Mouse (Mus musculus) embryonic facial prominence, embryonic 14.5 days (tissue): ENCODE results near the gene Med25. TPM values are rescaled to one million over a fixed set of nuclear protein-coding genes. Genes with fewer than 3 reads are reported as not detected.
"Not testable (repeated sequence)": the region's sequence is repeated elsewhere in the genome, so short reads cannot be mapped to it uniquely, and the experiment has no call there.

Experiments used
- ATAC-seq: fragments of 200-750 bp; cut with Nextera tagmentation; 2 replicates; pipeline ENCODE4 v1.8.0; 2017; ENCODE audit warnings: low read depth, moderate number of reproducible peaks, moderate TSS enrichment
- DNase-seq: peaks from one replicate; pipeline ENCODE4 v3.0.0-alpha.2; 2015; ENCODE audit warnings: low spot score
- H3K27ac ChIP-seq: fragments of 300-500 bp; sonication (generic); replicated peaks from 2 replicates; pipeline ENCODE4 v1.5.1; 2014; ENCODE audit warnings: low read depth, mild to moderate bottlenecking, low read length, moderate library complexity
- H3K27me3 ChIP-seq: fragments of 300-500 bp; sonication (generic); replicated peaks from 2 replicates; pipeline ENCODE4 v1.6.1; 2014; ENCODE audit warnings: low read length; ENCODE audit not compliant: control insufficient read depth, insufficient read depth
- H3K36me3 ChIP-seq: fragments of 300-500 bp; sonication (generic); 2 replicates; pipeline ENCODE4 v1.6.1; 2014; ENCODE audit warnings: low read length, mixed read lengths; ENCODE audit not compliant: control insufficient read depth, insufficient read depth
- H3K4me1 ChIP-seq: fragments of 300-500 bp; sonication (generic); 2 replicates; pipeline ENCODE4 v1.6.1; 2014; ENCODE audit warnings: antibody characterized with exemption, low read length; ENCODE audit not compliant: control insufficient read depth, insufficient read depth
- H3K4me2 ChIP-seq: fragments of 300-500 bp; sonication (generic); 2 replicates; pipeline ENCODE4 v1.6.1; 2014; ENCODE audit warnings: low read depth, mild to moderate bottlenecking, low read length, moderate library complexity, mixed read lengths
- H3K4me3 ChIP-seq: fragments of 300-500 bp; sonication (generic); 2 replicates; pipeline ENCODE4 v1.5.1; 2014; ENCODE audit warnings: low read depth, mild to moderate bottlenecking, low read length
- H3K9ac ChIP-seq: fragments of 300-500 bp; sonication (generic); 2 replicates; pipeline ENCODE4 v1.6.1; 2014; ENCODE audit warnings: low read depth, mild to moderate bottlenecking, low read length, moderate library complexity, mixed read lengths
- H3K9me3 ChIP-seq: fragments of 300-500 bp; sonication (generic); 2 replicates; pipeline ENCODE4 v1.6.1; 2016; ENCODE audit warnings: low read length; ENCODE audit not compliant: control insufficient read depth
- WGBS: fragments of 180-500 bp; shearing (Covaris S2); extraction: QIAGEN DNeasy Blood & Tissue Kit; methylation state at CpG from one replicate; pipeline ENCODE4 v1.1.7; 2014; 5-methylcytosine and 5-hydroxymethylcytosine counted together
- polyA plus RNA-seq: library from polyadenylated mRNA; unstranded; fragments of >200 nt; fragmentation: Nextera tagmentation; extraction: Ambion mirVana; gene quantifications from 2 replicates; pipeline ENCODE4 v1.2.1, GENCODE M21; 2014

Gene Med25
- polyA plus RNA-seq, 1 experiment from 2014 or later = 64.2 TPM

GRCm38 (mm10) chr7:44888256-44889105 lies 4.0 kb downstream of the Med25 start:
- no peak for ATAC-seq
- 89% methylated on average over 12 of the region's 13 CpGs for WGBS
- H3K27me3 ChIP-seq = no peaks in the 10 kb centered on the region
- no peak overlapping the region for H3K4me3 ChIP-seq
- H3K4me2 ChIP-seq = no peak overlapping the region
- no peak for DNase-seq
- no peak overlapping the region for H3K27ac ChIP-seq
- peaks cover 18% of the 10 kb centered on the region for H3K4me1 ChIP-seq
- H3K9me3 ChIP-seq = no peaks in the 10 kb centered on the region
- H3K36me3 ChIP-seq = peaks cover 62% of the 10 kb centered on the region
- no peak overlapping the region for H3K9ac ChIP-seq

GRCm38 (mm10) chr7:44886964-44887363 lies 5.5 kb downstream of the Med25 start:
- Histone ChIP-seq H3K27me3 (no peaks in the 10 kb centered on the region), H3K4me3 (no peak overlapping the region), H3K27ac (no peak overlapping the region), H3K4me1 (peaks cover 13% of the 10 kb centered on the region), H3K9me3 (no peaks in the 10 kb centered on the region), H3K4me2 (no peak overlapping the region), H3K36me3 (peaks cover 74% of the 10 kb centered on the region), H3K9ac (0 out of 2 replicates have a peak overlapping the region, but pooled peaks have one; percentile 25)
- DNase-seq (no peak), ATAC-seq (no peak)
- 86% methylated on average over 7 of the region's 7 CpGs for WGBS

GRCm38 (mm10) chr7:44884637-44885036 lies 7.9 kb downstream of the Med25 start:
- no peak for ATAC-seq
- no peak for DNase-seq
- WGBS = 95% methylated on average over 5 of the region's 5 CpGs
- Histone ChIP-seq H3K4me3 (no peak overlapping the region), H3K9ac (no peak overlapping the region), H3K4me1 (no peaks in the 10 kb centered on the region), H3K36me3 (peaks cover 85% of the 10 kb centered on the region), H3K27me3 (no peaks in the 10 kb centered on the region), H3K27ac (no peak overlapping the region), H3K9me3 (no peaks in the 10 kb centered on the region), H3K4me2 (no peak overlapping the region)

- H3K4me2 ChIP-seq = no peak overlapping the region
- H3K9ac ChIP-seq = no peak overlapping the region
- H3K36me3 ChIP-seq = peaks cover 85% of the 10 kb centered on the region
- ATAC-seq = no peak
- H3K27me3 ChIP-seq = no peaks in the 10 kb centered on the region
- H3K4me1 ChIP-seq = no peaks in the 10 kb centered on the region
- H3K4me3 ChIP-seq = no peak overlapping the region
- no peaks in the 10 kb centered on the region for H3K9me3 ChIP-seq
- 95% methylated on average over 3 of the region's 3 CpGs for WGBS
- DNase-seq = no peak
- no peak overlapping the region for H3K27ac ChIP-seq
Observed at GRCm38 (mm10) chr7:44883036-44883435, 9.5 kb downstream of the Med25 start.

- no peaks in the 10 kb centered on the region for H3K4me1 ChIP-seq
- no peak overlapping the region for H3K27ac ChIP-seq
- no peak overlapping the region for H3K9ac ChIP-seq
- DNase-seq (no peak), ATAC-seq (no peak)
- no peaks in the 10 kb centered on the region for H3K9me3 ChIP-seq
- 89% methylated on average over 14 of the region's 14 CpGs for WGBS
- no peak overlapping the region for H3K4me2 ChIP-seq
- no peaks in the 10 kb centered on the region for H3K27me3 ChIP-seq
- peaks cover 69% of the 10 kb centered on the region for H3K36me3 ChIP-seq
- H3K4me3 ChIP-seq = no peak overlapping the region
Observed at GRCm38 (mm10) chr7:44877833-44878232, 14.7 kb downstream of the Med25 start.

- not testable (repeated sequence) for H3K4me2 ChIP-seq, H3K9ac ChIP-seq, H3K27ac ChIP-seq, ATAC-seq, H3K9me3 ChIP-seq, H3K27me3 ChIP-seq, H3K4me3 ChIP-seq, DNase-seq
- Histone ChIP-seq H3K4me1 (peaks cover 20% of the 10 kb centered on the region), H3K36me3 (peaks cover 12% of the 10 kb centered on the region)
- 89% methylated on average over 2 of the region's 2 CpGs for WGBS
Observed at GRCm38 (mm10) chr7:44871774-44872173, 20.7 kb downstream of the Med25 start.

- Histone ChIP-seq H3K36me3 (peaks cover 13% of the 10 kb centered on the region), H3K4me2 (no peak overlapping the region), H3K27me3 (no peaks in the 10 kb centered on the region), H3K27ac (no peak overlapping the region), H3K9me3 (no peaks in the 10 kb centered on the region), H3K4me1 (peaks cover 26% of the 10 kb centered on the region), H3K4me3 (no peak overlapping the region), H3K9ac (no peak overlapping the region)
- no peak for DNase-seq
- 89% methylated on average over 1 of the region's 1 CpGs for WGBS
- ATAC-seq = no peak
Observed at GRCm38 (mm10) chr7:44871181-44871580, 21.3 kb downstream of the Med25 start.

- Histone ChIP-seq H3K4me2 (peak overlapping the region; percentile 95), H3K4me1 (peaks cover 32% of the 10 kb centered on the region), H3K27ac (peak overlapping the region; percentile 100), H3K4me3 (peak overlapping the region; percentile 100), H3K27me3 (no peaks in the 10 kb centered on the region), H3K9ac (peak overlapping the region; percentile 100), H3K36me3 (peaks cover 15% of the 10 kb centered on the region), H3K9me3 (no peaks in the 10 kb centered on the region)
- no peak for DNase-seq
- ATAC-seq = no peak
- 80% methylated on average over 6 of the region's 6 CpGs for WGBS
Observed at GRCm38 (mm10) chr7:44870614-44871013, 21.9 kb downstream of the Med25 start.
